Mouse (Mus musculus) olfactory bulb, adult 2 months (tissue): ENCODE measurements around the gene Prkar2b. TPM values are rescaled to one million over a fixed set of nuclear protein-coding genes. Genes with fewer than 3 reads are reported as not detected.

ENCODE experiments used
- H3K27ac ChIP-seq: fragments of 200-500 bp; 2 replicates; pipeline ENCODE4 v1.5.1; 2012; ENCODE audit warnings: low read depth, low read length; ENCODE audit not compliant: insufficient read depth
- H3K4me1 ChIP-seq: fragments of 200-500 bp; 2 replicates; pipeline ENCODE4 v1.6.1; 2012; ENCODE audit warnings: low read length; ENCODE audit not compliant: control insufficient read depth, insufficient read depth
- H3K4me3 ChIP-seq: fragments of 200-500 bp; 2 replicates; pipeline ENCODE4 v1.5.1; 2012; ENCODE audit warnings: mild to moderate bottlenecking, low read depth, low read length, moderate library complexity; ENCODE audit not compliant: insufficient read depth
- CTCF ChIP-seq: fragments of 200-500 bp; IDR thresholded peaks from 2 replicates; pipeline ENCODE4 v1.5.1; 2012; ENCODE audit warnings: low read depth, mild to moderate bottlenecking, low read length, moderate library complexity; ENCODE audit not compliant: insufficient read depth
- POLR2A ChIP-seq: fragments of 200-500 bp; IDR thresholded peaks from 2 replicates; pipeline ENCODE4 v1.6.1; 2012; ENCODE audit warnings: mild to moderate bottlenecking, low read depth, low read length, moderate library complexity; ENCODE audit not compliant: insufficient read depth
- WGBS: fragments of 180-500 bp; shearing (Covaris S2); methylation state at CpG from one replicate; pipeline ENCODE4 v1.1.7; 2018; 5-methylcytosine and 5-hydroxymethylcytosine counted together
- polyA plus RNA-seq: library from polyadenylated mRNA; stranded (reverse); fragments of >200 nt; gene quantifications from 2 replicates; pipeline ENCODE4 v1.2.4, GENCODE M21; 2012; ENCODE audit warnings: low replicate concordance; ENCODE audit not compliant: missing spikeins, insufficient read depth, insufficient read length

The Prkar2b gene
- not detected in 2 replicates for polyA plus RNA-seq

GRCm38 (mm10) chr12:32061090-32061930 is at the start of gene Prkar2b:
TSS of gene Prkar2b (minus strand) at chr12:32061296.
- Histone ChIP-seq H3K4me3 (peak within 1 kb of the TSS; percentile 97), H3K4me1 (peaks cover 11% of the 10 kb centered on the region), H3K27ac (peak within 1 kb of the TSS; percentile 90)
- TF ChIP-seq POLR2A (peak; percentile 86), CTCF (no peak)
- 2% methylated on average over 62 of the region's 64 CpGs for WGBS

DNA sequence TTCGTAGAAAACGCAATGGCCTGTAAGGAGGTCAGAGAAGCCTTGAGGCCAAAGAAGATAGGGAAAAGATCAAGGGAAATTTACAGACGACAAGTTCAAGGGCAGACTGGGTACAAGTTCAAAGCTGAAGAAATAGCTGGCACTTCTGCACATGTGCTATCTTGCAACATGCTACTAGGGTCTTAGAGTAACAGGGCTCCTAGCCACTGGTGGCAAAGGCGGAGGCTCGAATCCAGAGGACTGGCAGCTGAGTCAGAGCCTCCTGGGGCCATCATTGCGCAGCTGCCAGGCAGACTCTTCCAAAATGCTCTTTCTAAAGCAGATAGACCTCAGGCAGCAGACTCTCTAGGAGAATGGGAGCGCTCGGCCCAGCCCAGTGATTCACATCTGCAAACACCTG is 48.1 kb upstream of the Prkar2b start:
- 83% methylated on average over 8 of the region's 8 CpGs for WGBS
- Histone ChIP-seq H3K4me1 (no peaks in the 10 kb centered on the region), H3K27ac (no peak overlapping the region), H3K4me3 (no peak overlapping the region)
- TF ChIP-seq POLR2A (no peak), CTCF (no peak)

GRCm38 (mm10) chr12:32104955-32105521 is 43.9 kb upstream of the Prkar2b start:
- Histone ChIP-seq H3K4me3 (no peak overlapping the region), H3K27ac (no peak overlapping the region), H3K4me1 (no peaks in the 10 kb centered on the region)
- TF ChIP-seq CTCF: no peak
- TF ChIP-seq POLR2A: no peak
- WGBS: 93% methylated on average over 4 of the region's 4 CpGs

DNA sequence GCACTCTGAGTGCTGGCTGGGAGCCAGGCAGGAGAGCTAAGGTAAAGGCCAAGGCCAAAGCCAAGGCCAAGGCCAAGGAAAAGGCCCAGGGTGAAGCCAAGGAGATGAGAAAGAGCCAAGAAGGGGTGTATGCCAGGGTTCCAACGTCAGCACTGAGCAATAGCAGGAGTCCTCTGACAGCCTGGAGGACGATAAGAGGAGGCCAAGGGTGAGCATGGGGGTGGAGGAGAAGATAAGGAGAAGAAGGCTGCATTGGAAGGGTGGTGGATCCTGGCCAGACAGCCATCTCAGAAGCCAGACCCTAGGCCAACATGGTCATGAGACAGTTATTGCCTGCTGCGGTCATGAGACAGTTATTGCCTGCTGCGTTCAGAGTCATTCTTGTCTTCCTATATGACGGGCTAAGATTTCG is 43.4 kb upstream of the Prkar2b start:
- no peak overlapping the region for H3K4me3 ChIP-seq
- H3K27ac ChIP-seq: no peak overlapping the region
- 87% methylated on average over 6 of the region's 6 CpGs for WGBS
- TF ChIP-seq POLR2A: no peak
- TF ChIP-seq CTCF: no peak
- no peaks in the 10 kb centered on the region for H3K4me1 ChIP-seq

- no peak overlapping the region for H3K27ac ChIP-seq
- no peak for TF ChIP-seq POLR2A
- TF ChIP-seq CTCF: no peak
- H3K4me3 ChIP-seq: no peak overlapping the region
- H3K4me1 ChIP-seq: no peaks in the 10 kb centered on the region
- WGBS: 92% methylated on average over 4 of the region's 4 CpGs
These were observed 40.2 kb upstream of the Prkar2b start for GRCm38 (mm10) chr12:32101306-32101705.

- no peak overlapping the region for H3K4me3 ChIP-seq
- H3K4me1 ChIP-seq: no peaks in the 10 kb centered on the region
- no peak overlapping the region for H3K27ac ChIP-seq
- WGBS: 84% methylated on average over 4 of the region's 4 CpGs
- TF ChIP-seq POLR2A: no peak
- no peak for TF ChIP-seq CTCF
These were observed 38.6 kb upstream of the Prkar2b start for GRCm38 (mm10) chr12:32099686-32100206.

- Histone ChIP-seq H3K27ac (no peak overlapping the region), H3K4me3 (no peak overlapping the region), H3K4me1 (no peaks in the 10 kb centered on the region)
- TF ChIP-seq CTCF (no peak), POLR2A (no peak)
- 72% methylated on average over 4 of the region's 4 CpGs for WGBS
These were observed 37.5 kb upstream of the Prkar2b start for GRCm38 (mm10) chr12:32098596-32098995.

DNA sequence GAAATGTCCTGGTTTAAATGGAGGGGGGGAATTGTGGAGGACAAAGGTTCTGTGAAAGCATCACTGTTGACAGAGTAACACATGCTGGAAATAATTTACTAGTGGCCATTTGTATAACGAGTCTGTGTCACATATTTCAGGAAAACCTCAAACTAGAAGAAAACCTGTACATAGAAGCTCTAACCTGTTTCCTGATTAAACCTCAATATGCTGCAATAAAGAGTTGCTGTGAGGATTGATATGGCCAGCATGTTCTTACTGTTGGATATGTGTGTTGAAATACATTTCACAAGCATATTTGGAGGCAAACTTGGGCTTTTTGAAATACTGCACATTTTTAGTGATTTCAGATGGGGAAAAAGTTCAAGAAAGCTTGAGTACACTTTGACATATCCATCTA is 36.0 kb upstream of the Prkar2b start:
- no peak overlapping the region for H3K4me3 ChIP-seq
- H3K4me1 ChIP-seq: no peaks in the 10 kb centered on the region
- 62% methylated on average over 1 of the region's 1 CpGs for WGBS
- no peak overlapping the region for H3K27ac ChIP-seq
- TF ChIP-seq CTCF: no peak
- TF ChIP-seq POLR2A: no peak

- TF ChIP-seq POLR2A: no peak
- TF ChIP-seq CTCF: no peak
- Histone ChIP-seq H3K4me1 (no peaks in the 10 kb centered on the region), H3K27ac (no peak overlapping the region), H3K4me3 (no peak overlapping the region)
- 81% methylated on average over 1 of the region's 1 CpGs for WGBS
These were observed 34.1 kb upstream of the Prkar2b start for GRCm38 (mm10) chr12:32095164-32095563.
